Mouse (Mus musculus): ENCODE data around the gene Hoxc13. TPM values are rescaled to one million over a fixed set of nuclear protein-coding genes. Genes with fewer than 3 reads are reported as not detected.

Hoxc13 gene
- not detected for total RNA-seq (2022)

- no peak for DNase-seq (ENCODE audit: low spot score in 2 of 2)
These were observed at the start of gene Hoxc13 for GRCm38 (mm10) chr15:102921053-102922011. Gene Hoxc13 (plus strand): TSS chr15:102921103.

GRCm38 (mm10) chr15:102885803-102886202, 35.1 kb upstream of the Hoxc13 start:
- no peak for DNase-seq (ENCODE audit: low spot score in 2 of 2)

- DNase-seq (ENCODE audit: low spot score in 2 of 2): no peak
These were observed 25.8 kb upstream of the Hoxc13 start for GRCm38 (mm10) chr15:102895115-102895514.

- no peak for DNase-seq (ENCODE audit: low spot score in 2 of 2)
These were observed 16.0 kb upstream of the Hoxc13 start for GRCm38 (mm10) chr15:102904946-102905345.

GRCm38 (mm10) chr15:102909536-102909935, 11.4 kb upstream of the Hoxc13 start:
- DNase-seq (ENCODE audit: low spot score in 2 of 2): no peak

GRCm38 (mm10) chr15:102910038-102910437, 10.9 kb upstream of the Hoxc13 start:
- no peak for DNase-seq (ENCODE audit: low spot score in 2 of 2)

- no peak for DNase-seq (ENCODE audit: low spot score in 2 of 2)
These were observed 10.3 kb upstream of the Hoxc13 start for GRCm38 (mm10) chr15:102910496-102911095.

- no peak for DNase-seq (ENCODE audit: low spot score in 2 of 2)
These were observed 7.8 kb upstream of the Hoxc13 start for GRCm38 (mm10) chr15:102913038-102913585.

- DNase-seq (ENCODE audit: low spot score in 2 of 2): no peak
These were observed 2.8 kb upstream of the Hoxc13 start for GRCm38 (mm10) chr15:102917972-102918572.

GRCm38 (mm10) chr15:102918611-102919265, 2.2 kb upstream of the Hoxc13 start:
- no peak for DNase-seq (ENCODE audit: low spot score in 2 of 2)

- no peak for DNase-seq (ENCODE audit: low spot score in 2 of 2)
These were observed 1.3 kb upstream of the Hoxc13 start for GRCm38 (mm10) chr15:102919336-102920180.

GRCm38 (mm10) chr15:102920619-102921018, 284 bp upstream of the Hoxc13 start:
- no peak for DNase-seq (ENCODE audit: low spot score in 2 of 2)

- no peak for DNase-seq (ENCODE audit: low spot score in 2 of 2)
These were observed 1.1 kb downstream of the Hoxc13 start for GRCm38 (mm10) chr15:102922012-102922362.

- DNase-seq (ENCODE audit: low spot score in 2 of 2): no peak
These were observed 2.0 kb downstream of the Hoxc13 start for GRCm38 (mm10) chr15:102922636-102923500.

- no peak for DNase-seq (ENCODE audit: low spot score in 2 of 2)
These were observed 6.2 kb downstream of the Hoxc13 start for GRCm38 (mm10) chr15:102927032-102927645.

GRCm38 (mm10) chr15:102931706-102932358, 10.9 kb downstream of the Hoxc13 start:
- no peak for DNase-seq (ENCODE audit: low spot score in 2 of 2)

GRCm38 (mm10) chr15:102934438-102934837, 13.5 kb downstream of the Hoxc13 start:
- no peak for DNase-seq (ENCODE audit: low spot score in 2 of 2)

GRCm38 (mm10) chr15:102934897-102935296, 14.0 kb downstream of the Hoxc13 start:
- DNase-seq (ENCODE audit: low spot score in 2 of 2): no peak

Measured in layer of hippocampus, adult 8-10 months (tissue).